Mouse (Mus musculus) ES-E14 (cell line): ENCODE measurements around the gene Nmnat2.

Experiments used
- CHD2 ChIP-seq: IDR thresholded peaks from 2 replicates; pipeline ENCODE4 v1.6.1; 2014; ENCODE audit warnings: mild to moderate bottlenecking, low read depth, low read length, inconsistent platforms
- HCFC1 ChIP-seq: IDR thresholded peaks from 2 replicates; pipeline ENCODE4 v1.6.1; 2012; ENCODE audit warnings: low read length, inconsistent platforms, borderline replicate concordance; ENCODE audit not compliant: insufficient read depth
- MAFK ChIP-seq: IDR thresholded peaks from 2 replicates; pipeline ENCODE4 v1.6.1; 2014; ENCODE audit warnings: mild to moderate bottlenecking, low read depth, low read length, inconsistent platforms; ENCODE audit not compliant: insufficient read depth
- ZC3H11A ChIP-seq: IDR thresholded peaks from 2 replicates; pipeline ENCODE4 v1.6.1; 2012; ENCODE audit warnings: low read depth, mild to moderate bottlenecking, inconsistent platforms, low read length, borderline replicate concordance
- ZNF384 ChIP-seq: IDR thresholded peaks from 2 replicates; pipeline ENCODE4 v1.6.1; 2012; ENCODE audit warnings: low read depth, low read length, inconsistent platforms

DNA sequence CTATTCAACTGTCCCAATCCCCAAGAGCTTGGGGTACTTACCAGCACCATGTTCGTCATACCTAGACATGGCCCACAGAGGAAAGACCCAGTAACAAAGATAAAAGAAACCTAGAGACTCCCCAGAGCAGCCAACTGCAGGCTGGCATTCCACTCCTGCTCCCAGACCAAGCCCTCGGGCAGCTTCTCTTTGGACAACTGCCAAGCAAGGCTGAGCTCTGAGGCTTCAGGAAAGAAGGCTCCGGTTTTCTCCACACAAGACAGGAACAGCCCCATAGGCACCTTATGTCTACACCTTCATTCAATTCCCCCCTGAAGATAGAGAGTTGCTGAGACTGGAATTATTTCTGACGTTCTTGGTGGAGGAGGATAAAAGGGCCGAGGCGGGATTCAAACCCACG, 197.8 kb downstream of the Nmnat2 start:
- no peak for TF ChIP-seq MAFK
- TF ChIP-seq CHD2, result no peak
- TF ChIP-seq HCFC1, result no peak
- no peak for TF ChIP-seq ZNF384
- TF ChIP-seq ZC3H11A, result no peak
